Mouse (Mus musculus) common myeloid progenitor, adult 5-6 weeks (primary cell): ENCODE data around the gene Top3a. TPM values are rescaled to one million over a fixed set of nuclear protein-coding genes. Genes with fewer than 3 reads are reported as not detected.
A peak's percentile ranks its signal among the peaks of the same experiment; 100 is the strongest.

Source experiments
- ATAC-seq: replicated peaks from 2 replicates; pipeline ENCODE4 v1.8.0; 2016; ENCODE audit warnings: low read depth, mild to moderate bottlenecking, moderate TSS enrichment, inconsistent platforms; ENCODE audit not compliant: poor library complexity, severe bottlenecking
- total RNA-seq: library from RNA; stranded (forward); fragments of 200-1000, 187-1606 nt; gene quantifications from 2 replicates; pipeline ENCODE4 v1.2.3, GENCODE M21; 2017

Top3a gene
- total RNA-seq, 1 experiment from 2014 or later = 29.9 TPM

DNA sequence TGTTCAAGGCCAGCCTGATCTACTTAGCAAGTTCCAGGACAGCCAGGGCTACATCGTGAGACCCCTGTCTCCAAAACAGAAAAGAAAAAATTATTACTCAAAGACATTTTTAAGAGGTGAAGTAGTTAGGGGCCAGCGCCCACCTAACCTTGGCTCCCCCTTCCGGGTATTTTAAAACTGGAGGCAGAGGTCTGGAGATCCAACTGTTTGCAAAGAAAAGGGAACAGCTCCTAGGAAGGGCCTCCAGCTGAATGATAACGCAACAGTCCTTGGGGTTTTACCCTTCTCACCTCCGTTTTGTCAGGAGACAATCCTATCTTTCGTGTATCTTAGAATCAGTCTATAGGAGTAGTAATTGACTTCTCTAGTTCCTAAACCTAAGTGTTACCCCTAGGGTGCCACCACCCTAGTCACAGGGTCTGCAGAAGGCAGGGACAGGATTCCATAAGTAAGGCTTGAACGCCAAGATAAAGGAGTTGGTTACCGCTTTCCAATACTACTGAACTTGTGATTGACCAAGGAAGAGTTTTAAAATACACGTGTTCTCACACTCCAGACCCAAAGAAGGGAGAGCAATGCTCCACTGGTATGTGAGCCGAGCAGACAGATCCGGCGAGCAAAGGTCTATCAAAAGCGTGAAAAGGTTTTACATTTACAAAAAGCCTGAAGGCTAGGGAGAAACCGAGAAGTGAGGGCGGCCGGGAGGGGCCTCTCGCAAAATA lies 897 bp downstream of the Top3a start:
- ATAC-seq = no peak

DNA sequence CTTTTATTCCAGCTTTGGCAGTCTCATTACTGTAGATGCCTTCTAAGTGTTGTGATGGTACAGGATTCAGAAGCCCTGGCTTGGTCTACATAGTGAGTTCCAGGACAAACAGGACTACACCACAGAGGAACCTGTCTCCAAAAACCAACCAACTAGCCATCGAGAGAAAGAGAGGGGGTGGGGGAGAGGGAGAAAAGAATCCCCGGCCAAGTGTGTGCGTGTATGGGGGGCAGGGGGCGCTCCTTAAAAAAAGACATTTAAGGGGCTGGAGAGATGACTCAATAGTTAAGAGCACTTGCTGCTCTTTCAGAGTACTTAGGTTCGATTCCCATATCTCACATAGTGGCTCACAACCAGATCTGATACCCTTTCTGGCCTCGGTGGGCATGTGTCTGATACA lies 1.6 kb downstream of the Top3a start:
- ATAC-seq = no peak

DNA sequence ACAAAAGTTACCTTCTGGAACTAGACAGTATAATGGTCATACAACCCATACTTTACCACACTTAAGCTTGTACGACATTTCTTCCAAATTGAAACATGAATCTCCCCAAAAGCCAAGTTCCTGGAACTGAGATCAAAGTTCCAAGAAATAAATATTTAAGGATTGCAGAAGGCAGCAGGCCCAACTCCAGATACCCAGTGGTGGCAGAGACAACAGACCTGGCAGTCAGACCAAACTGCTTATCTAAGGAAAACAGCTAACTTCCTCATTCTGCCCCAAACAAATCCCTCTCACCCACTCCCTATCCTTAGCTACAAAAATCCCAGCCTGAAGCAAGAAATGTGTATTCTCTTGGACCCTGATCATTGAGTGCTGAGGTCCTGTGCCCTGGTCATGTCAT lies 2.3 kb downstream of the Top3a start:
- ATAC-seq = peak; percentile 36; the same call in 1 of the 2 replicates

DNA sequence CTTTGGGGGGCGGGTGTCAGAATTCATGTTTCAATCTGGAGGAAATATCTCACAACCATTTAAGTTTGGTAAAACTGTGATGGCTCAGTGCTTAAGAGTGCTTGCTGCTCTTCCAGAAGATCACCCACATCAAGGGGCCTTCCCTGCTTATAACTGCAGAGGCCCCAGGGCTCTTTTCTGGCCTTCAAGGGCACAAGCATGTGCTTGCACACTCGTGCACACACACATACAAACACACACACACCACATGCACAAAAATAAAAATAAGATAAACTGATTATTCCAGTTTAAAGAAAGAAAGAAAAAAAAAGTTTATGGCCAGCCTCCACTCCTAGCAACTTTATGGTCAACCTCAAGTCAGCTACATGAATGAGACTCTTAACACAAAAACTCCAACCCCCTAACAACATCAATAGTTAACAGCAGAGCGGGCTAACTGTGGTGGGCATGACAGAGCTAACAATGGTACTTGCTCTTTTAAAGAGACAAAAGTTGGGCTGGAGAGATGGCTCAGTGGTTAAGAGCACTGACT lies 2.9 kb downstream of the Top3a start:
- no peak for ATAC-seq

DNA sequence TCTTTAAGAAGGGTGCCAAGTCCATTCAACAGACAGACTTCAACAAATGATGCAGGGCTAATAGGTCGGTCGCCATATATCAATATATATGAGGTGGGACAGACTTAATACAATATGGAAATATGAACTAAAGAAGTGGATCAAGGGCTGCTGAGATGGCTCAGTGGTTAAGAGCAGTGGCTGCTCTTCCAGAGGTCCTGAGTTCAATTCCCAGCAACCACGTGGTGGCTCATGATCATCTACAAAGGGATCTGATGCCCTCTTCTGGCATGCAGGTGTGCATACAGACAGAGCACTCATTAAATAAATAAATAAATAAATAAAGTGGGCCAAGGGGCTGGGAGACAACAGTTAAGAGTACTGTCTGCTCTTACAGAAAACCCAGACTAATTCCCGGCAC lies 5.0 kb downstream of the Top3a start:
- no peak for ATAC-seq

DNA sequence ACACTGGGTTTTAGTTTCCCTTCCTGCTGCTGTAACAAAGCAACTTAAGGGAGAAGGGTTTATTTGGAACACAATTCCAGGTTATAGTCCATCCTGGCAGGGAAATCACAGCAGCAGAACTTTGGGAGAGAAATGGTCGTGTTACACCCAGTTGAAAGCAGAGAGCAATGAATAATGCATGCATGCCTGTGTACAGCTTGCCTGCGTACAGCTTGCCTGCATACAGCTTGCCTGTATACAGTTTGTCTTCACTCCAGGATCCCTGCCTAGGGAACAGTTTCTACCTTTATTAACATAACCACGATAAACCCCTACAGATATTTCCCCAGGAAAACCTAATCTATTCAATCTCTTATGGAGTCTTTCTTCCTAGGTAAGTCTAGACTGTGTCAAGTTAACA lies 6.4 kb downstream of the Top3a start:
- ATAC-seq = no peak

DNA sequence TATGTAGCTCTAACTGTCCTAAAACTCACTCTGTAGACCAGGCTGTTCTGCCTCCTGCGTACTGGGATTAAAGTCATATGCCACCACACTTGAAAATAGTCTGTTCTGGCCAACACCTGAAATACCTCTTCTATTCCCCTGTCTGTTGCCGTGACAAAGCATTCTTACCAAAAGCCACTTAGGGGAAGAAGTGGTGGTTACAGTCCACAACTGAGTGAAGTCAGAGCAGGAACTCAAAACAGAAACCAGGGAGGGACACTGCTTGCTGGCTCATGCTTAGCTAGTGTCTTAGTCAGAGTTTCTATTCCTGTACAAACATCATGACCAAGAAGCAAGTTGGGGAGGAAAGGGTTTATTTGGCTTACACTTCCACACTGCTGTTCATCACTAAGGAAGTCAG lies 7.8 kb downstream of the Top3a start:
- peak; percentile 91 for ATAC-seq

DNA sequence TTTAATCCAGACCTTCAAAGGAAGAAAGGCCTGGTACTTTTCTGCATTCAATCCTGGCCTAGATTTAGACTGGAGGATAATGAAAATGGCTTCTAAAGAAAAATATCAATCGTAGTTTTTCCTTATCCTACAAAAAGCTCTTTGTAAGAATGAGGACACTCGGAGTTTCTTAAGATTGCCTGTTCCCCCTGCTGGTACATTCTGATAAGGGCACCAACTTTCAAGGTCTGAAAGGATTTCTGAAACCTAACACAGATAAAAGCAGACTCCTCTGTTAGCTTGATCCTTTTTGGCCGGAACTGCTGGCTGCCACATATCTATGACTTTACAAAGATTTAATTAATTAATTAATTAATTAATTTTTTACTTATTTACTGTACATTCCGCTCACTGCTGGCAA lies 10.2 kb downstream of the Top3a start:
- ATAC-seq = no peak

DNA sequence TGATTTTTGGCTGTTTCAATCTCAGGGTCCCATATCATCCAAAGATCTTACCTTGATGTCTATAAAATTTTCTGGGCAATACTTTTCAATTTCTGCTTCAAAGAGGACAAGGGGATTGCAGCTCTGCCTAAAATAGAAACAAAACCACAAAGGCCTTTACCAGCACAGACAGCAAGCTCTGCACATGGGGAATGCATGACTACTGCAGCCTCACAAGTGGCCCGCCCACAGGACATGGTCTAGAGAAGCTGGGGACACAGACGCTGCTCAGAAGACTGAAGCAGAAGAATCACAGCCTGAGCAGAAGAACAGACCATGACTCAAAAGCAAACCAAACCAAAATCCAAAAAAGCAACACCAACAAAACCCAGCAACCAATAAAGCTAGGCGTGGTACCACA lies 15.5 kb downstream of the Top3a start:
- ATAC-seq = no peak

DNA sequence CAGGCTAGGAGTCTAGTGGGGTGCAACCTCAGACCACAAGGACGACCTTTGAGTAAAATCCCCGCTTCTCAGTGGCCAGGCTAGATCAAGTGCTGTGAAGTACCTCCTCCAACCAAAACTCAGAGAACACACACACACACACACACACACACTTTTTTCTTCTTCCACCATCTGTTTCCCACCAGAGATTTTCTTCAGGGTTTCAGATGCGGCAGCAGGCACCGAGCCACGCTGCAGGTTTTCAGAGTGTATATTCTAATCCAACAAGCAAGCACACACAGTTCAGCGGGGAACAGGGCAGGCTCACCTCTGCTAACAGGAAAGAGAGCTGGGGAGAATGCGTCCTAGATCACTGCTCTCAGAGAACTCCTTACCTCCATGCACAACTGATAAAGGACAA lies 21.6 kb downstream of the Top3a start:
- no peak for ATAC-seq

DNA sequence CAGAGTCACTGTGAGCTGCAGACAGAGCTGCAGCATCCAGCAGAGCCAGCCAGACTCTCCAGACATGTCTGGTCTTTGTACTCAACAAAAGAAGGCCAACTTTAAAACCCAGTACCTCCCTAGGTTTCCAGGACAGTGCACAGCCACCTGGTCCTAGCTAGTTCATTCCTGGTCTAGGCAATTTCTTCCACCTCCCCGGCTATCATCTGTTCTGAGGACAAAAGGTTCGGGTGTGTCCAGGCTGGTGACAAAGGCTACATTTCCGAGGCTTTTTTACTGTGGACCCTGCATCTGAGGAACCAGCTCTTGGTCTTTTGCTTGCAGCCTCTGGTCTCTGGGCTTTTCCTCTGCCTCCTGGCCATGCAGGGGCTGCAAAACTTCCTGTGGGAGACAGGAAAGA lies 36.8 kb downstream of the Top3a start:
- no peak for ATAC-seq

DNA sequence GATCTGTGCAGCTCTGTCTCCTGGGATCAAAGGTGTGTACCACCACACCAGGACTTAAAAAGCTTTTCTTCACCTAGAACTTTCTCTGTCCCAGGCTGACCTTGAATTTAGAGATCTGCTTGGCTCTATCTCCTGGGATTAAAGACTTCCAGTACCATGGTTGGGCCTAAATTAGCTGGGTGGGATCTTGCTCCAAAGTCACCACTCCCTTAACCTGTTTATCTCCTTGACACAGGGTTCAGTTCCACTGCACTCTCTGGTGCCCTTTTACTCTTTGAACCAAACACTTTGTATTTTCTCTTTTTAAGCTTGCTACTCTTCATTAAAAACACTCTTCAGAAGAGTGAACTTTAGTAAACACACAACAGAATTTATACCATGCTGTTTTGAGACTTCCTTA lies 39.7 kb downstream of the Top3a start:
- ATAC-seq = no peak

DNA sequence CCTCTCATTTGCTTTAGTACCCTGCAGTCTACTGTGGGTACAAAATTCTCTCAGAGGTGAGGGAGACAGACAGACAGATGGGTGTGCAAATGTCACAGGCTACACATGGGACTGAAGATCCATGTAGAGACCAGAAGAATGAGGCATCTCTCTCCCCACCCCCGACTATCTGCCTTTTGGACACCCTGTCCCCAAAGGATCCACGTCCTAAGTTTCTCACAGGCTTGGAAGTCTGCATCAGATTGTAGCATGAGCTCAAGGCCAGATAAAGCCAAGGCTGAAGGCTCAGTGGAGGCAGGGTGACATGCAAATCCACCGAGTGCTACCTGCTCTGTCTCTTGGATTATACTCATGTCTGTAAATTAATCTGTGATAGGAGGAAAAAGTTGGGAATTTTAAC lies 40.7 kb downstream of the Top3a start:
- ATAC-seq = no peak

DNA sequence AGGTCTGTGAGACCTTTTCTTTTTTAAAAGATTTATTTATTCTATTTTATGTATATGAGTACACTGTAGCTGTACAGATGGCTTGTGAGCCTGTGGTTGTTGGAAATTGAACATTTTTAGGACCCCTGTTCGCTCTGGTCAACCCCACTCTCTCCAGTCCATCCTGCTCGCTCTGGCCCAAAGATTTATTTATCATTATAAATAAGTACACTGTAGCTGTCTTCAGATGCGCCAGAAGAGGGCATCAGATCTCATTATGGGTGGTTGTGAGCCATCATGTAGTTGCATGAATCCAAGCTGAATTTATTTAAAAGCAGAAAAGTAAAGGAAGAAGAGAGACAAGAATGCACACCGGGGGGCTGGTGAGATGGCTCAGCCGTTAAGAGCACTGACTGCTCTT lies 42.0 kb downstream of the Top3a start:
- ATAC-seq = no peak

DNA sequence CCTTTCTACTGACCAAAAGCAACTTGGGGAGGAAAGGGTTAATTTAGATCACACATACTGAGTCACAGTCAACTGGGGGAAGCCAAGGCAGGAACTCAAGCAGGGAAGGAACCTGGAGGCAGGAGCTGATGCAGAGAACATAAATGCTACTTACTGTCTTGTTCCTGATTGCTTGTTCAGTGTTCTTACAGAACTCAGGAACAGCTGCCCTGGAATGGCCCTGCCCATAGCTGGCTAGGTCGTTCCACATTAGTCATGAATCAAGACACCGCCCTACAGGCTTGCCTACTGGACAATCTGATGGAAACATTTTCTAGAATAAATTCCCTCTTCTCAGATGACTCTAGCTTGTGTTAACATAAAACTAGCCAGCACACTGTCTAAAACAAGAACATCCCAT lies 43.0 kb downstream of the Top3a start:
- ATAC-seq = no peak

DNA sequence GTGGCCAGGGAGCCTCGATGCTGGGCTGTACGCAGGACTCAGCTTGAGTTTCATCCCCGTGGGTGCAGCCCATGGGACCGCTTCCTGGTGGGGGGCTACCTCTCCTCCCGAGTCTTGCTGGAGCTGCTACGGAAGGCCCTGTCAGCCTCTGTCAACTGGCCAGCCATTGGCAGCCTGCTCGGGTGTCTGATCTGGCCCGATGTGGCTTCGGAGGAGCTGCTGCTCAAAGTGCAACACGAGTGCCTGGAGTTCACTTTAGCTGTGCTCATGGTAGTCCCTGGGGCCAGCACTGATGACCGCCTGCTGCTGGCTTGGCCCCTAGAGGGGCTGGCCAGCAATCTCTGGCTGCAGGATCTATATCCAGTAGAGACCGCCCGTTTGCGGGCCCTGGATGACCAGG lies 45.9 kb downstream of the Top3a start:
- no peak for ATAC-seq

DNA sequence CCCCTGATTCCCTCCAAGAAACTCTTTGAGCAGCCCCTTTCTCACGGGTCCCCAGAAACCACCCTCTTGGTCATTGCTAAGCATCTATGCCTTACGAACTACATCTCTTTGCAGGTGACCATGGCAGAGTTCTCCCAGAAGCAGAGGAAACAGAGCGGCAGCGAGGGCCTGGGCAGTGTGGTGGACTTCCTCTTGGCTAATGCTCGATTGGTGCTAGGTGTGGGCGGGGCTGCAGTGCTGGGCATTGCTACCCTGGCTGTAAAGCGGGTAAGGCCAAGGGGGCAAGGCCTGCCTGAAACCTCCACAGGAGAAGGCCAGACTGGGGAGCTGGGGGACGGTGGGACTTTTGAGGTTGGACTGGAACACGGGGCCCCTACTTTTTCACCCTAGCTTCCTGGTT lies 47.0 kb downstream of the Top3a start:
- ATAC-seq = no peak

DNA sequence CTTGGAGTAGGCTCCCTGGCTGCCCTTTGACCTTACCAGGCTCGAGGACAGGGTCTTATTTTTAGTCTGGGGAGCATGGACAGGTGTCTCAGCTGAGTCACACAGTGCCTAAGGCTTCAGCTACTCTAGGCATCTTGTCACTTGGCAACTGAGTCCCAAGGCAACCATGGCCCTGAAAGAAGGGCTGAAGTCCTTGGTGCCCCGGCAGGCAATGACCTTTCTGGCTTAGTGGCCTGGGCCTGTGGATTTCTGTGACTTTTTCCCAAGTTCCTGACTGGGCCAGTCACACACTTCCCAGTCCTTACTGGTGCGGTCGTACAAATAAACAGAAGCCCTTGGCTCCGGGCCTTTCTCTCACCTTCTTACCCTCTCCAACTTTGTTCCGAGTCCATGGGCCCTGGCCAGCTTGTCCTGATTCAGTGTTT lies 47.9 kb downstream of the Top3a start:
- no peak for ATAC-seq

DNA sequence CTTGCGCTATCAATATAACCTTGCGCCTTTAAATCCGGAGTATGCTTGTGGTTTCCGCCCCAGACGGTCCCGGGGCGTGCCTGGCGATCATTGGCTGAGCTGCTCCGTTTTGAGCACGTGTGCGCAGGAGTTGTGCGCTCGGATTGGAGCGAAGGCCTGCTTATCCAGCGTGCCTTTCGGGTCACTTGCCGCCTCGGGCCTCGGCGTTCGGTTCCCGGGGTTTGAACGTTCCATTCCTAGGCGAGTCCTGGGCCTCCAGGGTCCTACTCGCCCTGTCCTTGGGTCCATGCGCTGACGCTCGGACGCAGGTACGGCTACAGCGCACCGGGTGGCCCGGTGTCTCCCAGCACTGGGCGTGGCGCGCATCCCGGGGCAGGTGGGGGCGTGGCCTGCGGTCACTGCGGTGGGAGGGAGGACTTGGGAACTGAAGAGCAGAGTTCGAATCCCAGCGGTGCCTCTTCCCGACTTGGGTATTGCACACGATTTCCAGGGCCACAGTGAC lies 48.9 kb downstream of the Top3a start, which contains the start of gene Mief2:
TSS of gene Mief2 (plus strand) at position 139 of the 502 bp plus-strand sequence.
- peak; percentile 89 for ATAC-seq

DNA sequence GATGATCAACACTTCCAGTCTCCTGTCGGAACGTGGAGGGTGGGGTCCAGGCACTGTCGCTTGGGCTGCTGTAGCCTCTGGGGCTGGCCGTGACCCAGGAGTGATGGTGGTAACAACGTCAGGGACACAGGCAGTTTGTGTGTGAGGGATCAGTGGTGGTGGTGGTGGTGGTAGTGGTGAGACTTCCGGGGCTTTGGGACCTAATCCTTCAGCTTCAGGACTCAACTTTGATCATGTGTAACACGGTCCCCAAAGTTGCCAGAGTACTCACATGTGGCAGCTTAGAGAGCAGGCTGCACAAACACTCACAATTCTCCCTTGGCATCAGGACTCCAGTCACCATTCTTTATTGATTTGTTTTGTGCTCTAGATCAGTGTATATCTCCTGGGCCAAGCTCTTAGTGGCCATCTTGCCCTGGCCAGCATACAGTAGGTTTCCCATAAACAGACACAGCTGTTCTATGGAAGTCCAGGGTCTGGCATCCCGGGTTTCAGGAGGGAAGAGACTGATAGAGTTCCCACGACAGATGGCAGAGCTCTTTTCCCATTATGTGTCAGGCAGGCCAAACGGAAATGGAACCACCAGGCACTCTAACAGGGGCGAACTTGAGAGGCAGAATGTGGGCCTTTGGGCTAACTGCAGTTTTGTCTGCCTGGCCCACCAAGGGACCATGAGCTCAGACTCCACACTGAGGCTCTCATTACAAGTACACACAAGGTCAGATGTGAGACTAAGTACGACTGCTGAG lies 49.6 kb downstream of the Top3a start:
- peak; percentile 11 for ATAC-seq
